Mouse (Mus musculus): Measurements from ENCODE around the gene Haspin.

Gene Haspin

GRCm38 (mm10) chr11:73137591-73138501 is at the start of gene Haspin:
TSS of gene Haspin (minus strand) at chr11:73138294.
- DNase-seq (ENCODE audit: low read depth, low spot score), result peak; percentile 93

- no peak for DNase-seq (ENCODE audit: low read depth, low spot score)
These were observed 49.1 kb upstream of the Haspin start for GRCm38 (mm10) chr11:73187231-73187630.

DNA sequence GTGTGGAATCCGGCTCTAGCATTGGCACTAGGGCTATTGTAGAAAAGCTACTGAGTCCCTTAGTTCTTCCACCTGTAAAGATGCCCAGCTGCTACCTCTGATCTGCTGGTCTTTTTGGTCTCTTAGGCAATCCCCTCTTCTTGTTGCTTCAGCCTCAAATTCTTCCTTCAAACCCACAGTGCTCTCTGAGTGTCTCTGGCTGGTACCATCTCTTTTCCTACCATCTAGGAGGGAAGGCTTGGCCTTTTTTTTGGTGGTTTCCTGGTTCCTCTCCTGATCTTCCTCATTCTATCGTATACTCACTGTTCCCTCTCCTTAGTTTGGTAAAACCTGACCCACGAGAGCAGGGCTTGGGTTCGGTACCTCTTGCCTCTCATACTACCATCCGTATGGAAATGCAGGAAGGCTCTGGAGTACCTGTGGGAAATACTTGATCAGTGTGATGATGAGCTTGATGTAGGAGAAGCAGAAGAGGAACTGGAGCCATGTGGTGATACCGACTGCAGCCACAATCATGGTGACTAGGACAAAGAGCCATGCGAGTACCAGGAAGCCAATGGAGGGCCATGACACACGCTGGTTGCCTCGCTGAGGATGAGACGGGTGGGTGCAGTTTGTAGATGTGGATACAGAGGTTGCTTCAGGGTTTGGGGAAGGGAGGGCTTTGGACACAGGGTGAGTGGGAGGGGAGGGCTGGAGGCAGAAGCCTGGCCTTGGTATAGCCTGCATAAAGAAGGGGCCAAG is 48.0 kb upstream of the Haspin start:
- DNase-seq (ENCODE audit: low read depth, low spot score), result no peak

DNA sequence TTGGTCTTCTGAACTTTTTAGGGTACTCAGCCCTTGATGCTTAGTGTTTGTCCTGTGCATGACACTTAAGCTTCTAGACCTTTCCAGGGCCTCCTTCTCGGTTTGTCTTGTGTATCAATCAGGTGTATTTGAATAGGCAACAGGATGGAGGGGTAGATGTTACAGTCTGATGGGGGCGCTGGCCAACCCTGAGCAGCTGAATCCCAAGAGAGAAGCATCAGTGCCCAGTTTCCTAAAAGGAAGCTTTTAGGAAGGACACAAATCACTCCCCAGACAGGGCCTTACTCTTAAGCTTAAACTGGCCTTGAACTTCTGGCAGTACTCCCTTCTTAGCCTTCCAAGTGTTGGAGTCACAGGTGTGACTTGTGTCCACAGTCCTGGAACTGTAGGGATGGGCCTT is 39.8 kb upstream of the Haspin start:
- no peak for DNase-seq (ENCODE audit: low read depth, low spot score)

DNA sequence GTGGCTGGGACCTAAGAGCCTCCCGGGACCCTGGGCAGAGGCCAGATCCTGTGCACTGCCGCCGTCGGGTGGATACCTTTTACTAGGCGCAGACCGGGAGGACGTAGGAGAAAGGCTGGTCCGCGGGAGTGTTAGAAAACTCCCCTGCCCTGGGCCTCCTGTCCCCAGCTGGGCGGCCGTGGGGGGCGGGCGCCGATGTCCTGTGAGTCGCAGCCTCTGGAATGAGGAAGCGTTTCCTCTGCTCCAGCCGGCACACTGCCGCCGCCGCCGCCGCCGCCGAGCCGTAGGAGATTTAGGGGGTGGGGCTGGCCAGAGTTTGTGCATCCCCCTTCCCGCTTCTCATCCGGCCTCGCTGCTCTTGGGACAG is 39.4 kb upstream of the Haspin start:
- no peak for DNase-seq (ENCODE audit: low read depth, low spot score)

DNA sequence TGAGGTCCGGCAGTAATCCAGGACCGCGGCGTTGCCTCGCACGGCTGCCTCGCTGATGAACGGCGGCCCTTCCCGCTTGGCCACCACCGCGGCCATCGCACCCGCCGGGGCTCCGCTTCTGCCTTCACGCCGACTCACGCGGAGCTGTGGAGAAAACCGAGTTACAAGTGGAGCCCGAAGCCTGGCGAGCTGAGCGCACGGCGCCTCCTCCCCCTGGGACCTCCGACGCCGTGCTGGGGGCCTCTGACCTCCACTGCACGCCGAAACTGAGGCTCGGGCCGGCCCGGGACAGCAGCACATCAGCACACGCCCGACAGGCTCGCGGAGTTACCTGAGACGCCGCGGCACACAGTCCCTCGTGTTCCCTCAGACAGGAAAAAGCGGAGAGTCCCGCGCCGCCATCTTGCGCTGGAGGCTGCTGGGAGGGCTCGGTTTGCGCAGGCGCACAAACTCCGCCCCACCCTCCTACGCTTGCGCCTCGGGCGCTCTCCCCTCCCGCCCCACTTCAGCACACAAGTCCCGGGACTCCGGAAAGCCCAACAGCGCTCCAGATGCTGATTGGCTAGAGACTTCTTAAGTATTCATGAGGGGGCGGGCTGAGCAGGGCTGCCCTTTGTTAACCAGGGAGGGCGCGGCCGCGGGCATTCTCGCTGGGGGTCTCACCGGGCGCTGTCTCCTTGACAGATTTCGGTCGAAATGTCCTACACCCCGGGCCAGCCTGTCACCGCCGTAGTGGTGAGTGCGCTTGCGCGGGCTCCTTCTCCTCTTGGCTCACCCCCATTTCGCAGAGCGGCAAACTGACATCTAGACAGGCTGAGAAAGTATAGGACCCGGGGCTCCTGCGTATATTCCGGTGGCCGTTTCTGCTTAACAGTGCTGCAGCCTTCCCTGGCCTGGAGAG is 38.8 kb upstream of the Haspin start, which contains the start of the genes Emc6 and Tax1bp3:
Gene Emc6 (minus strand): TSS at position 430 of the 901 bp plus-strand sequence.
Gene Tax1bp3 (plus strand): TSS at position 476 of the 901 bp plus-strand sequence.
- DNase-seq (ENCODE audit: low read depth, low spot score), result peak; percentile 97

DNA sequence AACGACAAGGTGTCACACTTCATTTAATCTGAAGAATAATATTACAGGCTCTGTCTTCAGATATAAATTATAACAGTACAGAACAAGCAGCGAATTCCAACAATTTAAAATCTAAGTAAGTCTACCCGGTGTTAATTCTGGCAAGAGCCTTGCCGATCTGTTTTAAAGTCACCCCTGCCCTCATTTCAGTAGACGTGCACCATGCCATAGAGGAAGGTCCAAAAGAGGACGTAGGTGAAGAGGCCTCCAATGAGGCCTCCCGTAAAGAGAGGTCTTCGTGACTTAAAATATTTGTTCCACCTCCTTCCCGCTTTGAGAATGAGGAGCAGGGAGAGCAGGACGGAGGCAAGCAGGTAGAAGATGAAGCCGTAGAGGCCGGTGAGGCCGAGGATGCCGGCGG is 38.1 kb upstream of the Haspin start:
- DNase-seq (ENCODE audit: low read depth, low spot score), result no peak

- DNase-seq (ENCODE audit: low read depth, low spot score), result no peak
These were observed 37.5 kb upstream of the Haspin start for GRCm38 (mm10) chr11:73175612-73176011.

- DNase-seq (ENCODE audit: low read depth, low spot score), result no peak
These were observed 34.1 kb upstream of the Haspin start for GRCm38 (mm10) chr11:73172186-73172585.

- DNase-seq (ENCODE audit: low read depth, low spot score), result peak; percentile 64
These were observed 31.1 kb upstream of the Haspin start for GRCm38 (mm10) chr11:73169231-73169630.

- no peak for DNase-seq (ENCODE audit: low read depth, low spot score)
These were observed 30.5 kb upstream of the Haspin start for GRCm38 (mm10) chr11:73168576-73168975.

DNA sequence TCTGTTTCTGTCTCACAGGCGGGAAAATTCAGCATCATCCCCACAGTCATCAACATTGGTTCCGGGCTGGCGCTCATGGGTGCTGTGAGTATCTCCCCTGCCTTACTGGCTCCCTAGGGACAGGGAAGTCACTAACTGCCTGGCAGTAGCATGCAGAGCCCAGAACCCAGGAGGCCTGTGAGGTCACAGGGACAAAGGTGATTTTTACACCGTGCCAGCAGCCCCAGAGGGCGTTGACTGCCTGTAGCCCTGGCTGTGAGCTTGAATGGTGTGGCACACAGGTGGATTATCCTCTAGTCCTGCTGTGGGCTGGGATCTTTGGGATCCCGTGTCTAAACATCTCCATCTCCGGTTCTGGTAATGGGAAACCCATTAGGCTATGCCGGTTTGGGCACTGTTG is 30.0 kb upstream of the Haspin start:
- no peak for DNase-seq (ENCODE audit: low read depth, low spot score)

GRCm38 (mm10) chr11:73162284-73162683 is 24.2 kb upstream of the Haspin start:
- no peak for DNase-seq (ENCODE audit: low read depth, low spot score)

DNA sequence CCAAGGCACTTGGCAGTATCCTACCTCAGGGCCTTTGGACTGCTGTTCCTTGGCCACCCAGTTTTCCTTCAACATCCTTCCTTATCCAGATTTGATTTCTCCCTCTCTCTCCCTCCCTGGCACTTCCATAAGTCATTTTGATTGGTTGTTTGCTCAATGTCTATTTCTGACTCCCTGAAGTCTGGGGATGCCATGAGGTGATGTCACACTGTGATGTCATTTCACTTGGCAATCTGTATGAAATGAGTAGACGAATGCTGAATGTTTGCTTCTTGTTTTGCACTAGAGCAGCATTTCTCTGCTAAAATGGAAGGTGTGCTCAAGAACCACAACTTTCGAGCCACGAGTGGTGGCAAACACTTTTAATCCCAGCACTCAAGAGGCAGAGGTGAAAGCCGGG is 23.5 kb upstream of the Haspin start:
- DNase-seq (ENCODE audit: low read depth, low spot score), result no peak

DNA sequence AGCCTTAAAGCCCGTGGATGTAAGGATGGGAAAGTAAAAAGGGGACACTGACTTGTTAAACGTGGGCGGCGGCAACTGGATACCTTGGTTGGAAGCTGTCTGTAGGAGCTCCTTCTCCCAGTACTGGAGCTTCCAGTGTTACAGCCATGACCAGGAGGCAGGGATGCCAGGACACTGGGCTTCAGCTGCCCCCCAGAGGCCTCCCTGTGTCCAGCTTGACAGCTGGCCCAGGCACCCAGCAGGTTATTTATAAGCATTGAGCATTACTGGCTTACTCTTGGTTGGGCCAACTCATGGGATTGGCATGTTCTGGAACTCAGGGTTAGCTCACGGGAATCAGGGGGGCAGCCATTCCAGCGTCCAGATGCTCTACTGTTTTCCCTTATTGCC is 22.7 kb upstream of the Haspin start:
- DNase-seq (ENCODE audit: low read depth, low spot score), result no peak

DNA sequence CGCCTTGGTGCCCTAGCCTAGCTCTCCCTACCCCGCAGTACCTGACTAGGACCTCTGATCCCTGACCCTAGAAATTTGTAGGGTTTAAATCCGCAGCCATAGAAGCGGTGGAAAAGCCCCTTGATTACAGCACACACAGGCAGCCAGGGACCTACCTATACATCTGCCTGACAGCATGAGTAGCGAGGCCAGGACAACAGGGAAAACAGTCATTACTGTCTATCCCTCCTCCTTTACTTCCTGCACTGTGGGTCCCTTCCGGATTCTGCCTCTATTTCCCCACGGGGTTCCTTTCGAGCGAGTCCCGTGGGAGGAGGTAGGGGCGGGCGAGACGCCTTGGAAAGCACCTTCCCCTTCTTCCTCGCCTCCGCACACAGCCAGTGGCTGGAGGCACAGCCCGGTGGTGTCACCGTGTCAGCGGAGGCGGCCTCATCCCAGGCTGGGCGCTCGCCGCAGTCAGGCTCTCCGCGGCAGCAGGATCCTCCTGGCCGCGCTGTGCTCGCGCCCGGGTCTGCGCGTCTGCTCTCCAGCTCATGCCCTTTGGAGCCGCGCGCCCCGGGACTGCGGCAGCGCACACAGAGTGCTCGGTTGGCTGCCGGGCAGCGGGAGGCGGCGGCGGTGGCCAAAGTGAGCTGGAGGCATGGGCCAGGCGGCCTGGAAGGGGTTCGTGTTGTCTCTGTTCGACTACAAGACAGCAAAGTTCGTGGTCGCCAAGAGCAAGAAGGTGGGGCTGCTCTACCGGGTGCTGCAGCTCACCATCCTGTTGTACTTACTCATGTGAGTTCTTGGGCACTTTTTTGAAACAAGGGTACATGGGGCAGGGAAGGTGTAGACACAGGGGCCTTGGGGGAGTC is 22.1 kb upstream of the Haspin start, which contains the start of gene P2rx5:
Gene P2rx5 (plus strand): TSS at position 465 of the 854 bp plus-strand sequence.
- no peak for DNase-seq (ENCODE audit: low read depth, low spot score)

DNA sequence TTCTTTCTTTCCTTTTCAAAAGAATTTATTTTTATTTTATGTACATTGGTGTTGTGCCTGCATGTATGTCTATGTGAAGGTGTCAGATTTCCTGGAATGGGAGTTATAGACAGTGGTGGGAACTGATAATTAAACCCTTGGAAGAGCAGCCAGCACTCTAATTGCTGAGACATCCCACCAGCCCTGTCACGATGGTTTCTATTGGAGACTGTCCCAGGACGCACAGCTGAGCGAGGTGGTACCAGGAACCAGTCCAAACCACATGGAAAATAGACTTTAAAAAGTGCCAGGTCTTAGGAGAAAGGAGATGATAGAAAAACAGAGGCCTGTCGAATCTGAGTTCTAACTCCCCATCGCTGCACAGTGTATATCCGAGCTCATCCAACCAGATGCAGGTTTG is 17.0 kb upstream of the Haspin start:
- no peak for DNase-seq (ENCODE audit: low read depth, low spot score)

- DNase-seq (ENCODE audit: low read depth, low spot score), result no peak
These were observed 10.1 kb upstream of the Haspin start for GRCm38 (mm10) chr11:73148209-73148608.

DNA sequence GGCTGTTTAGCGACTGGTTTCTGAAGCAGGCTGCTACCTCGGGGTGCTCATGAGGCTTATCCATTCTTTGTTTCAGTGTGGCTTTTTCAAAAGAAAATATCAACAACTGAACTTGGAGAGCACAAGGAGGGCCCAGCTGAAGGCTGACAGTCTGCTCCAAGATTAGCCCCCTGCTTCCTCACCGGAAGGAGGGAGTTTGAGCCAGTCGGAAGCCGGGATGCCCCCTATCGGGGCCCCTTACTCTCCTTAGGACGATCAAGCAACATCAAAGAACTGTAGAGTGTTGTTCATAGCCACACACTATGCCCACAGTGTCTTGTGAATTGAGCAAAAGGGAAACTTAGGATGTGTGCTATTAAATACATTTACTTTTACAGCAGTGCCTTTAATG is 8.9 kb upstream of the Haspin start:
- no peak for DNase-seq (ENCODE audit: low read depth, low spot score)

Data from A20 (cell line).